Mouse (Mus musculus) stomach, postnatal 0 days (tissue): ENCODE data around the gene Psors1c2.

Source experiments
- CTCF ChIP-seq: IDR thresholded peaks from 2 replicates; pipeline ENCODE4 v1.5.1; 2016; ENCODE audit warnings: antibody characterized with exemption, low read depth, mild to moderate bottlenecking, moderate library complexity
- EP300 ChIP-seq: optimal IDR thresholded peaks from 2 replicates; pipeline ENCODE3; 2016; ENCODE audit warnings: antibody characterized with exemption

DNA sequence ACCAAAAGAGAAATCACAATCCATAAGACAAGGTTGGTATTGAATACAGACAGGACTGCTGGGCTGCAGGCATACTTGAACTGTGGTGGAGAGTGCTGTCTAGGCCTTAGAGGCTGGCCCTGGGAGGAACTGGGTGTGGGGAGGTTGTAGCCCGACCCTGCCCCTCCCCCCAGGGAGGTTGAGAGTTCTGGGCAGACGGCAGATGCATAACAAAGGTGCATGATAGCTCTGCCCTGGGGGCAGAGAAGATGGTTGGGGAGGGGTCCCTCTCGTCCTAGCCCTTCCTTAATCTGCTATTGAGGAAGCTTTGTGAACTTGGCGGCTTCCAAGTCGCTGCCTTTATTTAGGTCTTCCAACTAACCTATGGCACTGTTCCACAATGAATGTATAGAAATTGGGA is 29.2 kb upstream of the Psors1c2 start:
- TF ChIP-seq CTCF (no peak), EP300 (no peak)
